Mouse (Mus musculus): ENCODE data around the gene Pafah2.

DNA sequence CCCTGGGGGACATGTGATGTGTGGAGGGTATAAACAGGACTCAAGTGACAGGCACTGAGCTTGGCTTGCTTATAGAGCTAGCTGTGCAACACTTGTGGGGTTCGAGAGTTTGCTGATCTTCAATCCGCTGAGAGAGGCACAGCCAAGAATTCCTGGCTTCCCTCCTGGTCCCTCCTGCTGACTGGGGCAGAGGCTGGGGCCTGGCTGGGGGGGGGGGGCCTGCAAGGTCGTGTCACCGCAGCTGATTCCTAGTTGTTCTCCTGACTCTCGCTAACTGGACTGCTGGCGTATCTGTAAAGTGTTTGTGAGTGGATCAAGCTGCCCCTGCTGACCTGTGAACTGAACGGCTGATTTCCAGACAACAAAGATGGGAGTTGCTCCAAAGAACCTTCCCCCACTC is 47.5 kb downstream of the Pafah2 start:
- TF ChIP-seq EP300 (IDR thresholded peaks at IDR 0.05; ENCODE audit: insufficient read depth, low read depth, low read length) (no peak), CTCF (IDR thresholded peaks at IDR 0.05; ENCODE audit: low read depth, low read length) (no peak), POLR2A (IDR thresholded peaks at IDR 0.05; ENCODE audit: insufficient read depth, low read length) (no peak)
